Mouse (Mus musculus): ENCODE results near the gene Spaca4.

DNA sequence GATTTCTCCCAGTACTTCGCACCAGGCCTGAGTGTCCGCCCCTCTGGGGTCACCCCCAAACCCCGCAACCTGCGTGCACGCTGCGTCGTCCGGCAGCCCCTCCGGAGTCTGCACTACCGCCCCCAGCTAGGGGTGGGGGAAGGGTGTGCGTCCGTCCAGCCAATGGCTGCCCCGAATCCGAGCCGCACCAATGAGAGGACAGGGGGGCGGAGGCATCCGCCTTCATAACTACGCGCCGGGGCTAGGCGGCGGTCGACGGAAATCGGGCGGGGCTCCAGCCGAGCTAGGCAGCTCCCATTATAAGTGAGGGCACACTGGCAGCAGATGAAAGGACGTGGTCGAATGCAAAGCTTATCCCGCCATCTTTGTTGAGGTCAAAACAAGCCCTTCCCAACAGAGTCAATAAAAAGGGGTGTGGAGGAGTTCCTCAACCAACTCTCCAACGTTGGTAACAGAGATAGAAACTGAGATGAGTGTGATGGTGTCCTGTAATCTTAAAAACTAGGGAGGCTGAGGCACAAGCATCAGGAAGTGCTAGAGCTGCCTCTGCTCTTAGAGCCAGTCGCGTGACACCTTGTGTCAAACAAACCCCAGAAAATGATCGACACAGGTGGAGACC is 10.4 kb downstream of the Spaca4 start, which contains the start of gene Rpl18:
- TF ChIP-seq ZNF384 (IDR thresholded peaks at IDR 0.05; ENCODE audit: low read depth, low read length) (no peak), ZC3H11A (IDR thresholded peaks at IDR 0.05; ENCODE audit: borderline replicate concordance, low read depth, low read length) (no peak), MAFK (IDR thresholded peaks at IDR 0.05; ENCODE audit: insufficient read depth, low read depth, low read length) (no peak), HCFC1 (IDR thresholded peaks at IDR 0.05; ENCODE audit: borderline replicate concordance, insufficient read depth, low read length) (peak; percentile 87)

All from ES-E14 (cell line).